Mouse (Mus musculus): ENCODE results near the gene Stx4a. TPM values are rescaled to one million over a fixed set of nuclear protein-coding genes. Genes with fewer than 3 reads are reported as not detected.

Gene Stx4a
- polyA plus RNA-seq, 1 experiment from 2014 or later: 46.4 TPM

GRCm38 (mm10) chr7:127841340-127842000 lies 17.4 kb downstream of the Stx4a start:
- Histone ChIP-seq H3K36me3 (peaks cover 33% of the 10 kb centered on the region), H3K4me1 (peaks cover 19% of the 10 kb centered on the region), H3K27me3 (no peaks in the 10 kb centered on the region), H3K4me2 (peak overlapping the region; percentile 92), H3K4me3 (replicated peaks) (peak overlapping the region; percentile 86), H3K9me3 (replicated peaks) (no peaks in the 10 kb centered on the region), H3K9ac (peak overlapping the region; percentile 79), H3K27ac (peak overlapping the region; percentile 93)
- peak; percentile 92 for ATAC-seq (replicated peaks; ENCODE audit: low FRiP score)
- under 1% methylated on average over 46 of the region's 46 CpGs for WGBS

GRCm38 (mm10) chr7:127842001-127842718 lies 18.1 kb downstream of the Stx4a start:
- H3K27me3 ChIP-seq: no peaks in the 10 kb centered on the region
- peak overlapping the region; percentile 92 for H3K4me2 ChIP-seq
- peak overlapping the region; percentile 79 for H3K9ac ChIP-seq
- H3K4me3 ChIP-seq (replicated peaks): peak overlapping the region; percentile 86
- no peaks in the 10 kb centered on the region for H3K9me3 ChIP-seq (replicated peaks)
- peak overlapping the region; percentile 93 for H3K27ac ChIP-seq
- WGBS: under 1% methylated on average over 40 of the region's 40 CpGs
- ATAC-seq (replicated peaks; ENCODE audit: low FRiP score): peak; percentile 75
- peaks cover 19% of the 10 kb centered on the region for H3K4me1 ChIP-seq
- peaks cover 40% of the 10 kb centered on the region for H3K36me3 ChIP-seq

- peaks cover 33% of the 10 kb centered on the region for H3K36me3 ChIP-seq
- no peaks in the 10 kb centered on the region for H3K9me3 ChIP-seq (replicated peaks)
- H3K9ac ChIP-seq: no peak overlapping the region
- H3K4me2 ChIP-seq: no peak overlapping the region
- no peak overlapping the region for H3K4me3 ChIP-seq (replicated peaks)
- no peaks in the 10 kb centered on the region for H3K27me3 ChIP-seq
- ATAC-seq (replicated peaks; ENCODE audit: low FRiP score): no peak
- no peaks in the 10 kb centered on the region for H3K4me1 ChIP-seq
- no peak overlapping the region for H3K27ac ChIP-seq
- 78% methylated on average over 6 of the region's 6 CpGs for WGBS
Observed at GRCm38 (mm10) chr7:127849973-127850875, 26.1 kb downstream of the Stx4a start.

GRCm38 (mm10) chr7:127850906-127851305 lies 26.8 kb downstream of the Stx4a start:
- Histone ChIP-seq H3K27ac (no peak overlapping the region), H3K4me1 (no peaks in the 10 kb centered on the region), H3K4me3 (replicated peaks) (no peak overlapping the region), H3K9ac (no peak overlapping the region), H3K9me3 (replicated peaks) (no peaks in the 10 kb centered on the region), H3K27me3 (no peaks in the 10 kb centered on the region), H3K4me2 (no peak overlapping the region), H3K36me3 (peaks cover 26% of the 10 kb centered on the region)
- WGBS: 47% methylated on average over 5 of the region's 5 CpGs
- ATAC-seq (replicated peaks; ENCODE audit: low FRiP score): no peak

- no peak for ATAC-seq (replicated peaks; ENCODE audit: low FRiP score)
- Histone ChIP-seq H3K4me2 (no peak overlapping the region), H3K27ac (no peak overlapping the region), H3K4me3 (replicated peaks) (no peak overlapping the region), H3K27me3 (no peaks in the 10 kb centered on the region), H3K9ac (no peak overlapping the region), H3K9me3 (replicated peaks) (no peaks in the 10 kb centered on the region), H3K36me3 (no peaks in the 10 kb centered on the region), H3K4me1 (no peaks in the 10 kb centered on the region)
- 88% methylated on average over 6 of the region's 6 CpGs for WGBS
Observed at GRCm38 (mm10) chr7:127858258-127858657, 34.2 kb downstream of the Stx4a start.

- no peak overlapping the region for H3K4me2 ChIP-seq
- no peak overlapping the region for H3K27ac ChIP-seq
- H3K4me1 ChIP-seq: no peaks in the 10 kb centered on the region
- no peak overlapping the region for H3K9ac ChIP-seq
- H3K27me3 ChIP-seq: no peaks in the 10 kb centered on the region
- peaks cover 53% of the 10 kb centered on the region for H3K36me3 ChIP-seq
- WGBS: 91% methylated on average over 11 of the region's 12 CpGs
- ATAC-seq (replicated peaks; ENCODE audit: low FRiP score): 0 out of 2 replicates have a peak, but pooled peaks have one; percentile 46
- no peaks in the 10 kb centered on the region for H3K9me3 ChIP-seq (replicated peaks)
- H3K4me3 ChIP-seq (replicated peaks): no peak overlapping the region
Observed at GRCm38 (mm10) chr7:127866434-127866833, 42.3 kb downstream of the Stx4a start.

GRCm38 (mm10) chr7:127867641-127868040 lies 43.5 kb downstream of the Stx4a start:
- ATAC-seq (replicated peaks; ENCODE audit: low FRiP score): no peak
- H3K4me3 ChIP-seq (replicated peaks): no peak overlapping the region
- H3K27ac ChIP-seq: no peak overlapping the region
- no peaks in the 10 kb centered on the region for H3K9me3 ChIP-seq (replicated peaks)
- no peak overlapping the region for H3K9ac ChIP-seq
- 96% methylated on average over 18 of the region's 18 CpGs for WGBS
- H3K36me3 ChIP-seq: peaks cover 61% of the 10 kb centered on the region
- no peaks in the 10 kb centered on the region for H3K27me3 ChIP-seq
- H3K4me2 ChIP-seq: no peak overlapping the region
- no peaks in the 10 kb centered on the region for H3K4me1 ChIP-seq

GRCm38 (mm10) chr7:127869149-127869810 lies 45.2 kb downstream of the Stx4a start:
- no peak for ATAC-seq (replicated peaks; ENCODE audit: low FRiP score)
- Histone ChIP-seq H3K4me1 (peaks cover 13% of the 10 kb centered on the region), H3K27me3 (no peaks in the 10 kb centered on the region), H3K27ac (peak overlapping the region; percentile 18; the same call in 1 of the 2 replicates), H3K36me3 (peaks cover 68% of the 10 kb centered on the region), H3K4me3 (replicated peaks) (no peak overlapping the region), H3K4me2 (no peak overlapping the region), H3K9me3 (replicated peaks) (no peaks in the 10 kb centered on the region), H3K9ac (no peak overlapping the region)
- WGBS: 74% methylated on average over 3 of the region's 3 CpGs

- no peaks in the 10 kb centered on the region for H3K27me3 ChIP-seq
- no peaks in the 10 kb centered on the region for H3K9me3 ChIP-seq (replicated peaks)
- no peak overlapping the region for H3K9ac ChIP-seq
- no peak overlapping the region for H3K4me3 ChIP-seq (replicated peaks)
- peaks cover 59% of the 10 kb centered on the region for H3K36me3 ChIP-seq
- no peak overlapping the region for H3K4me2 ChIP-seq
- no peak for ATAC-seq (replicated peaks; ENCODE audit: low FRiP score)
- no peak overlapping the region for H3K27ac ChIP-seq
- H3K4me1 ChIP-seq: peaks cover 17% of the 10 kb centered on the region
- WGBS: 85% methylated on average over 5 of the region's 5 CpGs
Observed at GRCm38 (mm10) chr7:127870136-127870821, 46.2 kb downstream of the Stx4a start.

GRCm38 (mm10) chr7:127874812-127875626 lies 50.9 kb downstream of the Stx4a start:
- 3% methylated on average over 20 of the region's 20 CpGs for WGBS
- Histone ChIP-seq H3K4me1 (peaks cover 29% of the 10 kb centered on the region), H3K9me3 (replicated peaks) (no peaks in the 10 kb centered on the region), H3K4me3 (replicated peaks) (peak overlapping the region; percentile 98), H3K4me2 (peak overlapping the region; percentile 82), H3K36me3 (peaks cover 50% of the 10 kb centered on the region), H3K27me3 (no peaks in the 10 kb centered on the region), H3K27ac (peak overlapping the region; percentile 100), H3K9ac (peak overlapping the region; percentile 100)
- peak; percentile 48 for ATAC-seq (replicated peaks; ENCODE audit: low FRiP score)

Measured in kidney, embryonic 15.5 days (tissue).